Mouse (Mus musculus): ENCODE measurements around the gene Adgrv1. TPM values are rescaled to one million over a fixed set of nuclear protein-coding genes. Genes with fewer than 3 reads are reported as not detected.
A peak's percentile ranks its signal among the peaks of the same experiment; 100 is the strongest.

Adgrv1 gene
- 2.2 and 2.5 TPM in 2 replicates for polyA plus RNA-seq (2014; fragmentation: Nextera tagmentation; extraction: Ambion mirVana)

DNA sequence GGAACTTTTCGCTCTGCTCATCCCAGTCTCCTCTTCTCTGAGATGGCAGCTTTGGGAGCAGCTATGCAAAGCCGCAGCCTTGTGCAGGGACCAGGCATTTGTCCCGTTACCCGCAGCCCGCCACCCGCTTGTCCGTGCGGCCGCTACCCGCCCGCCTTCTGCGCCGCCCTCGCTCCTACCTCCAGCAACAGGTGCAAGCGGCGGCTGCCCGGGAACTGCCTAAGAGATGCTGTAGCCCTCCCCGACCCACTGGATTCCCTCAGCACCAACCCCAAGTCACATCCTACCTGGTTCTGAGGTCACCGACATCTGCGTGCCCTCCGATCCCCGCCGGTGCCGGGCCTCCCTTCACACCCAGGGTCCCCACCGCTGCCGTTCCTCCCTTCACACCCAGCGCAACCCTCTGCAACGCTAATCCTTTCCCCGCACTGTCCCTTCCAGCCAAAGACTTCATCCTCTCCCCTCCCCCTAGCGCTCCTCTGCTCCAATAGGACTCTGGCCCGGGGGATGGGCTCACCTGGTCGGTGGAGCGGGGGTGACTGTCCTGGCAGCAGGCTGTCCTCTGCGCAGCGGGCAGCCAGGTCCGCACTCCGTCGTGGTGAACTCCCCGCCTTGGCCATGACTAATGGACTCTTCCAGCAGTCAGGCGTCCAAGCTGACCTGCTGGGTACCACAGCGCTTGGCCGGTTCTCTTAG is at the start of gene Adgrv1:
Gene Adgrv1 (minus strand): TSS at position 435 of the 696 bp plus-strand sequence.
- Histone ChIP-seq H3K36me3 (ENCODE audit: insufficient read depth) (no peaks in the 10 kb centered on the region), H3K27ac (ENCODE audit: low read depth) (no peak within 1 kb of the TSS), H3K9me3 (ENCODE audit: low read depth, low read length) (no peaks in the 10 kb centered on the region), H3K4me2 (peak within 1 kb of the TSS; percentile 68), H3K9ac (peak within 1 kb of the TSS; percentile 28; the same call in 1 of the 2 replicates), H3K4me3 (ENCODE audit: low read depth, low read length) (peak within 1 kb of the TSS; percentile 41), H3K4me1 (ENCODE audit: insufficient read depth) (no peaks in the 10 kb centered on the region), H3K27me3 (ENCODE audit: insufficient read depth, low read length) (peaks cover 15% of the 10 kb centered on the region)
- under 1% methylated on average over 42 of the region's 42 CpGs for WGBS
- no peak for TF ChIP-seq CTCF (IDR thresholded peaks at IDR 0.05; ENCODE audit: low read depth)
- DNase-seq (peak; percentile 75), ATAC-seq (ENCODE audit: insufficient read depth) (peak; percentile 99)

DNA sequence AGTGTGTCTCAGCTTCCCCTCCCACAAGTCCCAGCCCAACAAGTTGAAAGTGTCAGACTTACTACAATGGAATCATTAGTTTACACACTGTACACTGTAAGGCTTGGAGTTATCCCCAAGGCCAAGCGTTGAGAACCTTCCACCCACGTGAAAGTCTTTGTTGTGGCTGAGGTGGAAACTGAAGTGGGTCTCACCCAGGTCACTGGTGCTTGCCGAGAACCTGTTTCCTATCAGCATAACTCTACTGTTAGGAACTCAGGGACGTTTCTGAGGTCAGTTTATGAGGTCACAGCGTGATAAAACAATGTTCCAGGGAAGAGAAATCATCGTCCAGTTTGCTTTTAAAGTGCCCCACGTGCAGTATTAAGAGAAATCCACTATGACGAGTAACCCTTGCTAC is 42.4 kb upstream of the Adgrv1 start:
- Histone ChIP-seq H3K27ac (ENCODE audit: low read depth) (no peak overlapping the region), H3K36me3 (ENCODE audit: insufficient read depth) (peaks cover 40% of the 10 kb centered on the region), H3K4me2 (no peak overlapping the region), H3K4me3 (ENCODE audit: low read depth, low read length) (no peak overlapping the region), H3K9me3 (ENCODE audit: low read depth, low read length) (no peaks in the 10 kb centered on the region), H3K27me3 (ENCODE audit: insufficient read depth, low read length) (no peaks in the 10 kb centered on the region), H3K4me1 (ENCODE audit: insufficient read depth) (no peaks in the 10 kb centered on the region), H3K9ac (no peak overlapping the region)
- ATAC-seq (ENCODE audit: insufficient read depth) (no peak), DNase-seq (no peak)
- no peak for TF ChIP-seq CTCF (IDR thresholded peaks at IDR 0.05; ENCODE audit: low read depth)
- 68% methylated on average over 8 of the region's 8 CpGs for WGBS

DNA sequence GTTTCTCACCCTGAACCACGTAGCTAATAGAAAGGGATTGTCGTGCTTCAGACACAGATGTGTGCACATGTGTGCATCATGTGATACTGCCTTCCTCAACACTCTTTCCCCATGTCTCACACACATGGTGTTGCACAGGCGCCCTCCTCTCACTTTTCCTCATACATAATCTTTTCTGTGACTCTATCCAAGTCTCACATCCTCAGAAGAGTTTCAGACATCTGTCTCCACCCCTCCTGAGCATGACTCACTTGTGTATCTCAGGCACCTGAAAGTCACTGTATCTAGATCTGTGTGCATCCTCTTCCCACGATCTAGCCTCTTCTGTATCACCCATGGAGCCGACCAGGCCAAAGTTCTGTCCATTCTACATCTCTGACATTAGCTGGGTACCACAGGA is 34.8 kb upstream of the Adgrv1 start:
- H3K36me3 ChIP-seq (ENCODE audit: insufficient read depth) = peaks cover 58% of the 10 kb centered on the region
- 89% methylated on average over 5 of the region's 5 CpGs for WGBS

DNA sequence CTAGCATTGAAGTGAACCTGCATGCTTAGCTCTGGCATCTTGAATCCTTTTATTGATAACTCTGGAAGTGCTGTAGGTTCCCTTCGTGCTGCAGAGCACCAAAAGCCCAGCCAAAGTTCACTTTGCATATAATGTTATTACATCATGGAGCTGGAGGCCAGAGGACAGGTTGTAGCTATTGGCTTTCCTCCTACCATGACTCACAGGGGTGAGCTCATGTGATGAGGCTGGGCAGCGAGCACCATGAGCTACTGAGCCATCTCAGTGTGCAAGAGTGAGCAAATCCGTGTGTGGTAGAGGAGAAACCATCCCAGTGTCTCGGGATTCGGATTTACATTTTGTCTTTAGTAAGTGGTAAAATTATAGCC is 31.4 kb upstream of the Adgrv1 start:
- Histone ChIP-seq H3K9ac (no peak overlapping the region), H3K36me3 (ENCODE audit: insufficient read depth) (peaks cover 51% of the 10 kb centered on the region), H3K27ac (ENCODE audit: low read depth) (no peak overlapping the region), H3K27me3 (ENCODE audit: insufficient read depth, low read length) (no peaks in the 10 kb centered on the region), H3K4me3 (ENCODE audit: low read depth, low read length) (no peak overlapping the region), H3K9me3 (ENCODE audit: low read depth, low read length) (no peaks in the 10 kb centered on the region), H3K4me1 (ENCODE audit: insufficient read depth) (no peaks in the 10 kb centered on the region), H3K4me2 (no peak overlapping the region)
- WGBS = 82% methylated on average over 5 of the region's 5 CpGs
- TF ChIP-seq CTCF (IDR thresholded peaks at IDR 0.05; ENCODE audit: low read depth) = no peak
- peak; percentile 47; the same call in 1 of the 2 replicates for ATAC-seq (ENCODE audit: insufficient read depth)
- DNase-seq = no peak

More for the DNA sequence above, 34.8 kb upstream of the Adgrv1 start:
- Histone ChIP-seq H3K27me3 (ENCODE audit: insufficient read depth, low read length) (no peaks in the 10 kb centered on the region), H3K9me3 (ENCODE audit: low read depth, low read length) (no peaks in the 10 kb centered on the region), H3K4me1 (ENCODE audit: insufficient read depth) (no peaks in the 10 kb centered on the region), H3K9ac (no peak overlapping the region), H3K4me2 (no peak overlapping the region), H3K27ac (ENCODE audit: low read depth) (no peak overlapping the region), H3K4me3 (ENCODE audit: low read depth, low read length) (no peak overlapping the region)
- ATAC-seq (ENCODE audit: insufficient read depth) (no peak), DNase-seq (no peak)
- TF ChIP-seq CTCF (IDR thresholded peaks at IDR 0.05; ENCODE audit: low read depth) = no peak

DNA sequence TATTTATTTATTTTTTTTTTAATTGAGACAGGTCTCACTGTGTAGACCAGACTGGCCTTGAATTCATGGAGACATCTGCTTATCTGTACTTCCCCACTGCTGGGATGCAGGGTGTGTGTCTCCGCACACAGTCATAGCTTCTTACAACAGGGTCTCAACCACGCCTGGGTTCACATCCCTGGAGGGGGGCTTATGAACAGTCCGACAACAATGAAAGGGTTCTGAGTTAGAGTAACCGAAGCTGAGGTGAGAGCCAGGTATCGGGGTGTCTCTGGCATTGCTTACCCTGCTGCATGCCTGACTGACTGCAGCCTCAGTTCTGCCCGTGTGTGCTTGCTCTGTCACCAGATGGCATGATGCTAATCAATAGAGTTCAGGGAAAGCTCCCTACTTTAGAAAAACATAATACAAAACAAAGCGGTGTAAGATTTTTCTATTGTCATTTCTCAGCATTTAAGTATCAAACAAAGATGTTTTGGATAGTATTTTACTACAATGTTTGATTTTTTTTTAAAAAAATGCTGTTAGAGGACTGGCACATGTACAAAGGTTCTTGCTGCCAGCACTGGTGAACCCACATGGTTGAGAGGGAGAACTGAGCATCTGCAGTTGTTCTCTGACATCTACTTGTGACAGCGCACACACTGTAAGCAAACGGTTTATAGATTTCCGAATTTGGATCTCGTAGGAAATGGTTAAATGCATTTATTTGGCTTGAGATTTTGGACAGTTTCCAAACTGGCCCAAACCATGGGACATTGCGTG is 30.8 kb upstream of the Adgrv1 start:
- Histone ChIP-seq H3K4me2 (no peak overlapping the region), H3K27ac (ENCODE audit: low read depth) (no peak overlapping the region), H3K9ac (no peak overlapping the region), H3K9me3 (ENCODE audit: low read depth, low read length) (no peaks in the 10 kb centered on the region), H3K4me1 (ENCODE audit: insufficient read depth) (peaks cover 2% of the 10 kb centered on the region; the same call in 1 of the 2 replicates), H3K36me3 (ENCODE audit: insufficient read depth) (peaks cover 46% of the 10 kb centered on the region), H3K27me3 (ENCODE audit: insufficient read depth, low read length) (no peaks in the 10 kb centered on the region), H3K4me3 (ENCODE audit: low read depth, low read length) (no peak overlapping the region)
- ATAC-seq (ENCODE audit: insufficient read depth) = peak; percentile 49; the same call in 1 of the 2 replicates
- WGBS = 68% methylated on average over 12 of the region's 12 CpGs
- peak; percentile 40 for DNase-seq
- no peak for TF ChIP-seq CTCF (IDR thresholded peaks at IDR 0.05; ENCODE audit: low read depth)

DNA sequence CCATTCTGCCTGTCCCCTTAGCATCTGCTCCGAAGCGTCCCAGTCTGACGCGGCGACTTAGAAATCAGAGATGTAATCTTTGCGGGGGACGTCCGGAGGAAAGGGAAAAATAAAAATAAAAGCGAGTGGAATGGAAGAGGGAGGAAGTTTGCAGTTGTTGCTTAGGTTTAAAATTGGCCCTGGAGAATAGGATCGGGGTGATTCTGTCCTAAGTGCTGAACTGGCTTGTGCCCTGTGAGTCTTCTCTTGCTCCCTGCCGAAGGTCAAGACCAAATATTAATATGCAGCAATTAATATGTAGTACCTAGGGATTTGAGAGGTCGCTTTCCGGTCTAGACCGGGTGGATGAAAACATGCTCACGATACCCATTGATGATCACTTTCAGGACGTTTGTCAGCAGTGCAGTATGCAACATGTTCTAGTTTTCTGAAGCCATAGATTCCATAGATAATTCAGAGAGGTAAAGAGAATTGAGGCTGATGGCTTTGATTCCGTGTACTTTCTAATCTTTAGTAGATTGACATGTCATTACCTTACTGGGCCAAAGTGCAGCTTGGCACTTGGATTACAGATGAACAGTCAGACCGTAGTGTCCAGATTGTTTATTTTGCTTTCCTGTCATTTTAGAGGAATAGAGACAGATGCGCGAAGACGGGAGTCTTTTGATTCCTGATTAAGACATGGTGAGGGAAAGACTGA is 25.2 kb upstream of the Adgrv1 start:
- Histone ChIP-seq H3K9me3 (ENCODE audit: low read depth, low read length) (no peaks in the 10 kb centered on the region), H3K4me2 (peak overlapping the region; percentile 81), H3K9ac (peak overlapping the region; percentile 81), H3K4me1 (ENCODE audit: insufficient read depth) (peaks cover 5% of the 10 kb centered on the region; the same call in 1 of the 2 replicates), H3K27me3 (ENCODE audit: insufficient read depth, low read length) (no peaks in the 10 kb centered on the region), H3K27ac (ENCODE audit: low read depth) (peak overlapping the region; percentile 90), H3K36me3 (ENCODE audit: insufficient read depth) (0 out of 2 replicates have a peak, but pooled peaks cover 3% of the 10 kb centered on the region), H3K4me3 (ENCODE audit: low read depth, low read length) (peak overlapping the region; percentile 77)
- TF ChIP-seq CTCF (IDR thresholded peaks at IDR 0.05; ENCODE audit: low read depth) = no peak
- WGBS = 2% methylated on average over 21 of the region's 21 CpGs
- DNase-seq = peak; percentile 10
- peak; percentile 1; the same call in 1 of the 2 replicates for ATAC-seq (ENCODE audit: insufficient read depth)

Measured in lung, embryonic 14.5 days (tissue).